Mouse (Mus musculus) lung, adult 2 months (tissue): ENCODE measurements around the gene Fat3.

ENCODE experiments used
- CTCF ChIP-seq: fragments of 200-500 bp; IDR thresholded peaks from 2 replicates; pipeline ENCODE4 v1.5.1; 2011; ENCODE audit warnings: mild to moderate bottlenecking, low read length, control low read depth; ENCODE audit not compliant: insufficient read depth
- POLR2A ChIP-seq: fragments of 200-500 bp; IDR thresholded peaks from 2 replicates; pipeline ENCODE4 v1.6.1; 2011; ENCODE audit warnings: low read depth, mild to moderate bottlenecking, control low read depth, low read length, borderline replicate concordance; ENCODE audit errors: extremely low read depth

DNA sequence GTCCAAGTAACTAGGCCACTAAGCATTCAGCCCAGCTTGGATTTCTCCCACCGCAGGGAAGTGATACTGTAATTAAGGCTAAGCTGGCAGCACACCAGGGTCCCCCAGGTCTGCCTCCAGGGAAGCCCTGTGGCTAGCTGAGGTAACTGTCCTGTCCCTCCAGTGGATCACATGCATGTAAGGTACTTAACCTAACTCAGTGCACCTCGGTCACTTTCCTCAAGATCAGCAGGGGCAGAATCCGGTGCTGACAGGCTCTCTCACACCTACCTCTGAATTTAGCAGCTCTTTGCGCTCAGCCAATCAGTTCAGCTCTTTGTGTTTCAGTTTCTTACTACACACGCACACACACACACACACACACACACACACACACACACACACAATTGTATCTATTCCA, 639.7 kb downstream of the Fat3 start:
- TF ChIP-seq CTCF (no peak), POLR2A (no peak)
